Mouse (Mus musculus) limb, embryonic 12.5 days (tissue): Measurements from ENCODE around the gene Tmod3. TPM values are rescaled to one million over a fixed set of nuclear protein-coding genes. Genes with fewer than 3 reads are reported as not detected.

Experiments used
- ATAC-seq: fragments of 200-750 bp; cut with Nextera tagmentation; 2 replicates; pipeline ENCODE4 v1.8.0; 2017; ENCODE audit warnings: low read depth, moderate TSS enrichment; ENCODE audit not compliant: insufficient number of reproducible peaks, insufficient read depth, low FRiP score, low TSS enrichment
- H3K27ac ChIP-seq: fragments of 300-500 bp; sonication (generic); 2 replicates; pipeline ENCODE4 v1.5.1; 2016; ENCODE audit warnings: mild to moderate bottlenecking, moderate library complexity
- H3K27me3 ChIP-seq: fragments of 300-500 bp; sonication (generic); 2 replicates; pipeline ENCODE4 v1.6.1; 2016; ENCODE audit warnings: mild to moderate bottlenecking, moderate library complexity
- H3K36me3 ChIP-seq: fragments of 300-500 bp; sonication (generic); 2 replicates; pipeline ENCODE4 v1.6.1; 2016; ENCODE audit warnings: mild to moderate bottlenecking, moderate library complexity
- H3K4me1 ChIP-seq: fragments of 300-500 bp; sonication (generic); replicated peaks from 2 replicates; pipeline ENCODE4 v1.6.1; 2016
- H3K4me2 ChIP-seq: fragments of 300-500 bp; sonication (generic); 2 replicates; pipeline ENCODE4 v1.6.1; 2016; ENCODE audit warnings: mild to moderate bottlenecking, moderate library complexity
- H3K4me3 ChIP-seq: fragments of 300-500 bp; sonication (generic); replicated peaks from 2 replicates; pipeline ENCODE4 v1.5.1; 2016; ENCODE audit warnings: mild to moderate bottlenecking
- H3K9ac ChIP-seq: fragments of 300-500 bp; sonication (generic); replicated peaks from 2 replicates; pipeline ENCODE4 v1.6.1; 2016; ENCODE audit warnings: mild to moderate bottlenecking, moderate library complexity
- H3K9me3 ChIP-seq: fragments of 300-500 bp; sonication (generic); 2 replicates; pipeline ENCODE4 v1.6.1; 2016; ENCODE audit warnings: mild to moderate bottlenecking, moderate library complexity
- WGBS: fragments of 180-500 bp; shearing (Covaris S2); methylation state at CpG from one replicate; pipeline ENCODE4 v1.1.7; 2016; 5-methylcytosine and 5-hydroxymethylcytosine counted together
- polyA plus RNA-seq: library from polyadenylated mRNA; unstranded; fragments of >200 nt; fragmentation: Nextera tagmentation; extraction: Ambion mirVana; gene quantifications from 2 replicates; pipeline ENCODE4 v1.2.1, GENCODE M21; 2016

Tmod3 gene
- polyA plus RNA-seq: 90.8 and 95.9 TPM in 2 replicates

GRCm38 (mm10) chr9:75559512-75560012 is at the start of gene Tmod3:
Gene Tmod3 (minus strand): TSS chr9:75559657.
- Histone ChIP-seq H3K9me3 (no peaks in the 10 kb centered on the region), H3K27ac (peak within 1 kb of the TSS; percentile 81), H3K27me3 (no peaks in the 10 kb centered on the region), H3K4me2 (peak within 1 kb of the TSS; percentile 83), H3K4me3 (peak within 1 kb of the TSS; percentile 91), H3K4me1 (peaks cover 10% of the 10 kb centered on the region; the same call in 1 of the 2 replicates), H3K36me3 (no peaks in the 10 kb centered on the region), H3K9ac (peak within 1 kb of the TSS; percentile 74)
- ATAC-seq: peak; percentile 96
- 4% methylated on average over 21 of the region's 21 CpGs for WGBS

GRCm38 (mm10) chr9:75607496-75607895 is 48.0 kb upstream of the Tmod3 start:
- ATAC-seq: no peak
- H3K4me1 ChIP-seq: peaks cover 3% of the 10 kb centered on the region; the same call in 1 of the 2 replicates
- WGBS: 94% methylated on average over 4 of the region's 4 CpGs
- H3K9ac ChIP-seq: no peak overlapping the region
- peaks cover 3% of the 10 kb centered on the region; the same call in 1 of the 2 replicates for H3K27me3 ChIP-seq
- no peaks in the 10 kb centered on the region for H3K36me3 ChIP-seq
- H3K27ac ChIP-seq: no peak overlapping the region
- no peak overlapping the region for H3K4me2 ChIP-seq
- no peak overlapping the region for H3K4me3 ChIP-seq
- H3K9me3 ChIP-seq: no peaks in the 10 kb centered on the region; the same call in 1 of the 2 replicates

DNA sequence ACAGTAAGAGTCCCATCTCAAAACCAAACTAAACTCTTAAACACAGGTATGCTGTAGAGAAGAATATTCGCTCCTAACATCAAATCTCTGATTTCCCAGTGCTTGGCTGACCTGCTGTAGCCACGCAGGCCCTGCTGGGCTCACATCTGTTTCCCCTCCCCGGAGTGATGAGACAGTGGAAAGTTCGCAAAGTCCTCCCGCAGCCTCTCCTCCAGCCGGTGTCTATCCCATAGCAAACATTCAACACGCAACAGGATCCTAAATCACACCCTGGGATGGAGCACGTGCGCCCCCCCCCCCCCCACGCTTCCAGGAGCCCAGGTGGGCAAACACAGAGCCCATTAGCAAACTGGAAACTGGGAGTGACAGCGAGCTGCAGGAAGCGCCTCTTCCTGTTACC is 42.1 kb upstream of the Tmod3 start:
- Histone ChIP-seq H3K27me3 (no peaks in the 10 kb centered on the region), H3K4me1 (peaks cover 13% of the 10 kb centered on the region), H3K27ac (no peak overlapping the region), H3K9me3 (no peaks in the 10 kb centered on the region; the same call in 1 of the 2 replicates), H3K36me3 (no peaks in the 10 kb centered on the region), H3K4me2 (peak overlapping the region; percentile 41), H3K9ac (no peak overlapping the region), H3K4me3 (no peak overlapping the region)
- no peak for ATAC-seq
- 33% methylated on average over 12 of the region's 12 CpGs for WGBS

GRCm38 (mm10) chr9:75600166-75600934 is 40.9 kb upstream of the Tmod3 start:
- Histone ChIP-seq H3K36me3 (no peaks in the 10 kb centered on the region), H3K27me3 (no peaks in the 10 kb centered on the region), H3K9ac (no peak overlapping the region), H3K4me1 (peaks cover 13% of the 10 kb centered on the region), H3K4me3 (no peak overlapping the region), H3K4me2 (no peak overlapping the region), H3K9me3 (no peaks in the 10 kb centered on the region; the same call in 1 of the 2 replicates), H3K27ac (no peak overlapping the region)
- ATAC-seq: no peak
- 77% methylated on average over 7 of the region's 7 CpGs for WGBS

DNA sequence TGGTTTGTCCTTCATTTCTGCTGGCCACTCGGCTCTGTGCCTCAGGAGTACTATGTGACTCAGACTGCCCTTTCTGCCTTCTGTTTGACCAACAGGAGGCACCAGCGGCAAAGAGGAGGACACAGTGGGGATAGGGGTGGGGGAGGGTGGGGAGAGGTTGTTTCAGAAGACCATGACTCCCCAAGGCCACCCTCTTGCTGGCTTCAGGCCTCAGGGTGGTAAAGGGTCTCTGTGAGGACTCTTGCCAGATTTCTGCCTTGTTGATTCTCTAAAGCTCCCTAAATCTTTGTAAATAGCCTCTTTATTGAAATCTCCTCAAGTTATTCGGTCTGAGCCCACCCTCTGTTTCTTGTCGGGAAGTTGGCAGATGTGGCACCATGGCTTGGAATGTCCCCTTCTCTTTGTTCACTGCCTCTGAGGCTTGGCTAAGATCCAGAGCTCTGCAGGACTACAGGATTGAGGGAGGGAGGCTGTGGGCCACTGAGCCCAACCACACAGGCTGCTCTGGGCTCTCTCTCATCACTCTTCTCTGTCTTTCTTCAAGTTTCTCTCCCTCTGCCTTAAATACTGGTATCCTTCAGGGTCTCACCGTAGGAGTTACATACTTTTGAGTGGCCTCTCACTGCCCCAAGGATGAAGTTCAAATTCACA is 39.9 kb upstream of the Tmod3 start:
- no peaks in the 10 kb centered on the region; the same call in 1 of the 2 replicates for H3K9me3 ChIP-seq
- no peak overlapping the region for H3K4me2 ChIP-seq
- ATAC-seq: 0 out of 2 replicates have a peak, but pooled peaks have one; percentile 33
- no peak overlapping the region for H3K9ac ChIP-seq
- 56% methylated on average over 5 of the region's 5 CpGs for WGBS
- H3K27me3 ChIP-seq: no peaks in the 10 kb centered on the region
- no peak overlapping the region for H3K4me3 ChIP-seq
- H3K4me1 ChIP-seq: peaks cover 13% of the 10 kb centered on the region
- H3K36me3 ChIP-seq: no peaks in the 10 kb centered on the region
- no peak overlapping the region for H3K27ac ChIP-seq

- 90% methylated on average over 4 of the region's 4 CpGs for WGBS
- H3K27ac ChIP-seq: no peak overlapping the region
- no peak for ATAC-seq
- H3K9ac ChIP-seq: no peak overlapping the region
- H3K36me3 ChIP-seq: peaks cover 4% of the 10 kb centered on the region; the same call in 1 of the 2 replicates
- peaks cover 13% of the 10 kb centered on the region for H3K4me1 ChIP-seq
- H3K9me3 ChIP-seq: no peaks in the 10 kb centered on the region
- H3K4me3 ChIP-seq: no peak overlapping the region
- no peaks in the 10 kb centered on the region for H3K27me3 ChIP-seq
- no peak overlapping the region for H3K4me2 ChIP-seq
Measured at GRCm38 (mm10) chr9:75597596-75597995, 38.1 kb upstream of the Tmod3 start.

- no peak overlapping the region for H3K27ac ChIP-seq
- 88% methylated on average over 13 of the region's 13 CpGs for WGBS
- no peak overlapping the region for H3K4me3 ChIP-seq
- no peak for ATAC-seq
- no peaks in the 10 kb centered on the region for H3K9me3 ChIP-seq
- no peaks in the 10 kb centered on the region for H3K27me3 ChIP-seq
- peaks cover 8% of the 10 kb centered on the region; the same call in 1 of the 2 replicates for H3K36me3 ChIP-seq
- peaks cover 13% of the 10 kb centered on the region for H3K4me1 ChIP-seq
- no peak overlapping the region for H3K4me2 ChIP-seq
- H3K9ac ChIP-seq: no peak overlapping the region
Measured at GRCm38 (mm10) chr9:75597036-75597435, 37.6 kb upstream of the Tmod3 start.

- no peaks in the 10 kb centered on the region for H3K9me3 ChIP-seq
- H3K4me1 ChIP-seq: no peaks in the 10 kb centered on the region
- H3K4me2 ChIP-seq: no peak overlapping the region
- no peak overlapping the region for H3K9ac ChIP-seq
- H3K4me3 ChIP-seq: no peak overlapping the region
- peaks cover 38% of the 10 kb centered on the region for H3K36me3 ChIP-seq
- ATAC-seq: no peak
- H3K27me3 ChIP-seq: no peaks in the 10 kb centered on the region
- WGBS: 83% methylated on average over 5 of the region's 5 CpGs
- no peak overlapping the region for H3K27ac ChIP-seq
Measured at GRCm38 (mm10) chr9:75593481-75593880, 34.0 kb upstream of the Tmod3 start.

DNA sequence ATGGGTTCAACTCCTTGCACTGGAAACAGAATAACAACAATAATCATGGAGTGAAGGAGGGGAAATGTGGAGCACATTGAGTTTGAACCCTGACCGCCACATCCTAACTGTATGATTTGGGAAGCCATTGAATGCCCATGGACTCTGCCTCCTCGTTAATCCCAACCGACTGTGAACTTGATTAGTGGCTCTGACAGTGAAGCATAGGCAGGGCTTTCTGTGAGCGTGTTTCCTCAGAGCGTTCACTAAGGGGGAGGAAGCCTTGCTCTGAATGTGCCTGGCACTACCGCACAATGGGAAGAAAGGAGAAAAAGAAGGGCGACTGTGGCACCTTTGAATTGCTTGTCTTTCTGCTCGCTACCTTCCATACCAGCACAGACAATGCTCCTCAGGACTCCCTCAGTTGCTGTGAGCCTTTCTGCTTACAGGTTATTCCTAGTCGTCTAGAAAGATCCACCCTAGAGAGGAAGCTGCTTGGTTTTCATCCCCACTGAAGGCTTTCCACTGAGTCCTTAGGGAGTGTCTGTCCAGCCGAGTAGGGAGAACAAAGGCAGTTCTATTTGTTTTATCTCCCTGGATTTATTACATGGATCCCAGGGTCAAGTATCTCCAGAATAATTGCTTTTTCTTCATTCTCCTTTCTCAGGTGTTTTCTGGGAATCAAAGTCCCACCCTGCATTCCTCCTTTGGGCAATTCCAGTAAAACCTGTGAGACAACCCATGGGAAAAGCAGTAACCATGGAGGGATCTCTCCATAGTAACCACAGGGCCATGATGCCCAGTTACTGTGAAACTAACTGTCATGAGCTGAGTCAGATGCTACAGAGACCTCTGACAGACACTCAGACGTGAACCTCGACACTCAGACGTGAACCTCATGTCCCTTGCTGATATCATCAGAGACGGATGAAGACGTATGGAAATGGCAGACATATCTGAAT is 30.7 kb upstream of the Tmod3 start:
- Histone ChIP-seq H3K4me2 (no peak overlapping the region), H3K9me3 (no peaks in the 10 kb centered on the region), H3K4me1 (no peaks in the 10 kb centered on the region), H3K27ac (no peak overlapping the region), H3K27me3 (no peaks in the 10 kb centered on the region), H3K36me3 (peaks cover 47% of the 10 kb centered on the region), H3K4me3 (no peak overlapping the region), H3K9ac (no peak overlapping the region)
- ATAC-seq: no peak
- WGBS: 82% methylated on average over 15 of the region's 15 CpGs

DNA sequence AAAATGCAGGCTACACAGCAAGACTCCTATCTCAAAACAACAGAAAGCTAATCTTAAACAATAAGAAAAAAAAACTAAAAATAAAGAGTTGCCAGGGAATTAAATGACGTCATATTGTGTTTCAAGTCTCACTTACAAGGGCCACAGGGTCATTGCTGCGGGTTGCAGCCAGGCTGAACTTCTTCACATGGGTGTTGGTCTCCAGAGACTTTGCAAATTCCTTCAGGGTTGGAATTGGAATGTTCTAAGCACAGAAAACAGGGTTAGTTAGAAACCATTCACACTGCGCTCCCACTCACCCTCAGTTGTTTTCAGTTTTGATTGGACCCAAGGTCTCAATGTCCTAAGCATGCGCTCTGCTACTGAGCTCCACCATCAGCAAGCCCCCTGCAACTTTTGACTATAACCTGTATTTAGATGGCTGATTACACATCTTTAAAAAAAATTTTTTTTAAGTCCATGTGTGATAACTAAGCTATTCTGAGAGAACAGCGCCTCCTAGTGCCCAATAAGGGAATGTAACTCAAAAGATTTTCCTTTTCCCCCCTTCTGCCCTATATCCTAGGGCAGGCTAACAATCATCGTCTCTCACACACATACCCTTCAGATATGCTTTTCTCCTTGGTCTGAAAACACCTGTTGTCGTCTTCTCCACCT is 22.4 kb upstream of the Tmod3 start:
- Histone ChIP-seq H3K9me3 (no peaks in the 10 kb centered on the region), H3K27ac (no peak overlapping the region), H3K36me3 (peaks cover 15% of the 10 kb centered on the region; the same call in 1 of the 2 replicates), H3K4me1 (no peaks in the 10 kb centered on the region), H3K9ac (no peak overlapping the region), H3K4me3 (no peak overlapping the region), H3K4me2 (no peak overlapping the region), H3K27me3 (no peaks in the 10 kb centered on the region)
- 55% methylated on average over 7 of the region's 7 CpGs for WGBS
- ATAC-seq: no peak
